Mouse (Mus musculus) midbrain, embryonic 16.5 days (tissue): Measurements from ENCODE around the gene Plekhm1. TPM values are rescaled to one million over a fixed set of nuclear protein-coding genes. Genes with fewer than 3 reads are reported as not detected.

Experiments used
- polyA plus RNA-seq: library from polyadenylated mRNA; unstranded; fragments of >200 nt; fragmentation: Nextera tagmentation; extraction: Ambion mirVana; gene quantifications from 2 replicates; pipeline ENCODE4 v1.2.1, GENCODE M21; 2015

Gene Plekhm1
- polyA plus RNA-seq, 1 experiment from 2014 or later: 8.9 TPM

Other genes with a start within 250 kb of the Plekhm1 start
- gene Fmnl1, start 241.6 kb downstream of the Plekhm1 start, polyA plus RNA-seq: 5.7 and 6.3 TPM in 2 replicates
- gene 1700023F06Rik, start 204.1 kb downstream of the Plekhm1 start, polyA plus RNA-seq: 2.3 and 3.1 TPM in 2 replicates
- 1.2 and 1.3 TPM in 2 replicates for gene Spata32, start 194.3 kb downstream of the Plekhm1 start, polyA plus RNA-seq
- gene Map3k14, start 145.2 kb downstream of the Plekhm1 start, polyA plus RNA-seq: 4.4 TPM in 2 replicates
- gene Arhgap27, start 49.0 kb downstream of the Plekhm1 start, polyA plus RNA-seq: 3.8 and 4.4 TPM in 2 replicates
- not detected in 2 replicates for gene Lrrc37a, start 91.9 kb upstream of the Plekhm1 start, polyA plus RNA-seq
- not detected in 2 replicates for gene Gm884, start 208.5 kb upstream of the Plekhm1 start, polyA plus RNA-seq
- not detected in 2 replicates for gene Lyzl6, start 226.2 kb upstream of the Plekhm1 start, polyA plus RNA-seq
- gene Rprml, start 236.9 kb upstream of the Plekhm1 start, polyA plus RNA-seq: 2.1 and 3.4 TPM in 2 replicates